Mouse (Mus musculus) stomach, postnatal 0 days (tissue): Measurements from ENCODE around the gene Hspa1a.

Experiments
- CTCF ChIP-seq: IDR thresholded peaks from 2 replicates; pipeline ENCODE4 v1.5.1; 2016; ENCODE audit warnings: antibody characterized with exemption, low read depth, mild to moderate bottlenecking, moderate library complexity
- EP300 ChIP-seq: optimal IDR thresholded peaks from 2 replicates; pipeline ENCODE3; 2016; ENCODE audit warnings: antibody characterized with exemption

GRCm38 (mm10) chr17:34934830-34935229, 37.1 kb downstream of the Hspa1a start:
- TF ChIP-seq EP300 (no peak), CTCF (no peak)
